Mouse (Mus musculus) embryonic facial prominence, embryonic 14.5 days (tissue): Measurements from ENCODE around the gene Zfp260. TPM values are rescaled to one million over a fixed set of nuclear protein-coding genes. Genes with fewer than 3 reads are reported as not detected.

Experiments
- ATAC-seq: fragments of 200-750 bp; cut with Nextera tagmentation; 2 replicates; pipeline ENCODE4 v1.8.0; 2017; ENCODE audit warnings: low read depth, moderate number of reproducible peaks, moderate TSS enrichment
- DNase-seq: peaks from one replicate; pipeline ENCODE4 v3.0.0-alpha.2; 2015; ENCODE audit warnings: low spot score
- H3K27ac ChIP-seq: fragments of 300-500 bp; sonication (generic); replicated peaks from 2 replicates; pipeline ENCODE4 v1.5.1; 2014; ENCODE audit warnings: low read depth, mild to moderate bottlenecking, low read length, moderate library complexity
- H3K27me3 ChIP-seq: fragments of 300-500 bp; sonication (generic); replicated peaks from 2 replicates; pipeline ENCODE4 v1.6.1; 2014; ENCODE audit warnings: low read length; ENCODE audit not compliant: control insufficient read depth, insufficient read depth
- H3K36me3 ChIP-seq: fragments of 300-500 bp; sonication (generic); 2 replicates; pipeline ENCODE4 v1.6.1; 2014; ENCODE audit warnings: low read length, mixed read lengths; ENCODE audit not compliant: control insufficient read depth, insufficient read depth
- H3K4me1 ChIP-seq: fragments of 300-500 bp; sonication (generic); 2 replicates; pipeline ENCODE4 v1.6.1; 2014; ENCODE audit warnings: antibody characterized with exemption, low read length; ENCODE audit not compliant: control insufficient read depth, insufficient read depth
- H3K4me2 ChIP-seq: fragments of 300-500 bp; sonication (generic); 2 replicates; pipeline ENCODE4 v1.6.1; 2014; ENCODE audit warnings: low read depth, mild to moderate bottlenecking, low read length, moderate library complexity, mixed read lengths
- H3K4me3 ChIP-seq: fragments of 300-500 bp; sonication (generic); 2 replicates; pipeline ENCODE4 v1.5.1; 2014; ENCODE audit warnings: low read depth, mild to moderate bottlenecking, low read length
- H3K9ac ChIP-seq: fragments of 300-500 bp; sonication (generic); 2 replicates; pipeline ENCODE4 v1.6.1; 2014; ENCODE audit warnings: low read depth, mild to moderate bottlenecking, low read length, moderate library complexity, mixed read lengths
- H3K9me3 ChIP-seq: fragments of 300-500 bp; sonication (generic); 2 replicates; pipeline ENCODE4 v1.6.1; 2016; ENCODE audit warnings: low read length; ENCODE audit not compliant: control insufficient read depth
- WGBS: fragments of 180-500 bp; shearing (Covaris S2); extraction: QIAGEN DNeasy Blood & Tissue Kit; methylation state at CpG from one replicate; pipeline ENCODE4 v1.1.7; 2014; 5-methylcytosine and 5-hydroxymethylcytosine counted together
- polyA plus RNA-seq: library from polyadenylated mRNA; unstranded; fragments of >200 nt; fragmentation: Nextera tagmentation; extraction: Ambion mirVana; gene quantifications from 2 replicates; pipeline ENCODE4 v1.2.1, GENCODE M21; 2014

Zfp260 gene
- polyA plus RNA-seq, result 136 and 141 TPM in 2 replicates

DNA sequence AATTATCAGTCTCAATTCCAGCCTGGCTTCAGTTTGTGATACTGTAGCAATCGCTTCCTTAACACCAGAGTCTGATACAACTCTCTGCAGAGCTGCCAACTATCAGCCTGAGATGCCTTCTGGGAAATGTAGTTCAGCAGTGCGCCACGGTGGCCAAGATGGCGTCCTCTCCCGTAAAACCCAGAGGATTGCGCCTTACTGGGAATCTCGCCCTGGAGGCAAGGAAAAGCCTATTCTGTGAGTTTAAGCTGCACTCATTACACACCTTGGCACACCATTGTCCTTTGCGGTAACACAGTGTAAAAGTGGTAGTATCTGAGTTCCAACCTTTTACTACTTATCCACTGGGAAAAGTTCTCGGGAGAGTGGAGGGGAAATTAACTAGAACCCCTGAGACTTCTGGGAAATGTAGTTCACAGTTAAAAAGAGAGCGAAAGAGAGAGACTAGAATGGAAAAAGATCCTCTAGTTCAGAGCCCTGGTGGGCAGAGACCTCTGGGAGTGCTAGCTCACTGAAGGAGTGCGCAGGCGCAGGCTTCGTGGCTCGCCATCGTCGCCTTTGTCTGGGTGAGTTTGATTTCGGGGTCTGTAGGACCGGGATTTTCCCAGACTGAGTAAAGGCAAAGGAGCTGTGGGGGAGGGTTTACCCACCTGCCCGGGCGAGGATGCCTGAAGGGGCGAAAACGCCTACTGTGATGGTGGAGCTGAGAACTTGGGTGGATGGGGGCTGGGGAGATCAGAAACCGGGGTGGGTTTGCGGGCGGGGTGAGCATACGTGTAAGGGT, at the start of gene Zfp260:
Zfp260 (plus strand) TSS at position 132 of the 784 bp plus-strand sequence.
- Histone ChIP-seq H3K4me2 (peak within 1 kb of the TSS; percentile 61), H3K4me3 (peak within 1 kb of the TSS; percentile 63), H3K9ac (peak within 1 kb of the TSS; percentile 89), H3K27ac (peak within 1 kb of the TSS; percentile 99), H3K36me3 (peaks cover 25% of the 10 kb centered on the region), H3K4me1 (peaks cover 6% of the 10 kb centered on the region; the same call in 1 of the 2 replicates), H3K9me3 (no peaks in the 10 kb centered on the region), H3K27me3 (no peaks in the 10 kb centered on the region)
- ATAC-seq (peak; percentile 85), DNase-seq (peak; percentile 99)
- WGBS, result 0% methylated on average over 26 of the region's 26 CpGs

- no peak overlapping the region for H3K4me3 ChIP-seq
- no peaks in the 10 kb centered on the region for H3K27me3 ChIP-seq
- no peak for ATAC-seq
- H3K4me1 ChIP-seq, result peaks cover 7% of the 10 kb centered on the region; the same call in 1 of the 2 replicates
- 0 out of 2 replicates have a peak, but pooled peaks cover 5% of the 10 kb centered on the region for H3K36me3 ChIP-seq
- no peak overlapping the region for H3K27ac ChIP-seq
- H3K9me3 ChIP-seq, result no peaks in the 10 kb centered on the region
- H3K9ac ChIP-seq, result no peak overlapping the region
- DNase-seq, result no peak
- WGBS, result 89% methylated on average over 4 of the region's 4 CpGs
- H3K4me2 ChIP-seq, result no peak overlapping the region
These were observed 46.5 kb upstream of the Zfp260 start for GRCm38 (mm10) chr7:30048126-30048525.

- peak; percentile 95 for DNase-seq
- Histone ChIP-seq H3K4me3 (peak within 1 kb of the TSS; percentile 69), H3K9me3 (no peaks in the 10 kb centered on the region), H3K27me3 (no peaks in the 10 kb centered on the region), H3K4me2 (peak within 1 kb of the TSS; percentile 79), H3K36me3 (peaks cover 16% of the 10 kb centered on the region), H3K27ac (peak within 1 kb of the TSS; percentile 67), H3K4me1 (peaks cover 7% of the 10 kb centered on the region; the same call in 1 of the 2 replicates), H3K9ac (peak within 1 kb of the TSS; percentile 78)
- ATAC-seq, result peak; percentile 99
- under 1% methylated on average over 37 of the region's 40 CpGs for WGBS
These were observed 43.6 kb upstream of the Zfp260 start, which contains the start of gene Zfp14 for GRCm38 (mm10) chr7:30050882-30051548. Gene Zfp14 (minus strand): TSS chr7:30051380.

DNA sequence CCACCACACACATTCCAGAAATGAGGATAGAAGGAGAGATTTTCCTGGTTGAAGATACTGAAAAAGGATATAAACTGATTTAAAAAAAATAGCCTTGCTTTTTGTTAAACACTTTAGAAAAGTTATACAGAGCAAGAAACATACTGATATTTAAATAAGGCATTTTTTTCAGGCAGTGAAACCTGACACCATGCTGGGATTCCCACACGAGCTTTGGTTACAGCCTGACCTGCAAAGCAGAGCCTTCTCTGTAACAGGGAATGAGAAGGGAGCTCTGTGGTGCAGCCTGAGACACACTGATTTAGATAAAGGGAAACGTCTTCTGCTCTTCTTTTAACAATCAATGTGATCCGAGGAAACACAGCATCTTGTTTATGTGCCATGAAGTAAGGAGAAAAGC, 41.0 kb upstream of the Zfp260 start:
- 4% methylated on average over 3 of the region's 3 CpGs for WGBS
- Histone ChIP-seq H3K9ac (no peak overlapping the region), H3K27ac (0 out of 2 replicates have a peak overlapping the region, but pooled peaks have one; percentile 40), H3K4me2 (no peak overlapping the region), H3K36me3 (peaks cover 34% of the 10 kb centered on the region), H3K4me3 (no peak overlapping the region), H3K27me3 (no peaks in the 10 kb centered on the region), H3K4me1 (peaks cover 7% of the 10 kb centered on the region; the same call in 1 of the 2 replicates), H3K9me3 (no peaks in the 10 kb centered on the region)
- DNase-seq, result peak; percentile 75
- no peak for ATAC-seq

GRCm38 (mm10) chr7:30060341-30060740, 34.2 kb upstream of the Zfp260 start:
- DNase-seq, result peak; percentile 38
- no peaks in the 10 kb centered on the region for H3K27me3 ChIP-seq
- H3K4me1 ChIP-seq, result no peaks in the 10 kb centered on the region
- H3K4me3 ChIP-seq, result no peak overlapping the region
- H3K36me3 ChIP-seq, result peaks cover 81% of the 10 kb centered on the region
- H3K9ac ChIP-seq, result no peak overlapping the region
- 0 out of 2 replicates have a peak, but pooled peaks have one; percentile 15 for ATAC-seq
- H3K27ac ChIP-seq, result no peak overlapping the region
- no peaks in the 10 kb centered on the region for H3K9me3 ChIP-seq
- WGBS, result 77% methylated on average over 6 of the region's 6 CpGs
- H3K4me2 ChIP-seq, result no peak overlapping the region

- Histone ChIP-seq H3K4me3 (no peak overlapping the region), H3K9ac (no peak overlapping the region), H3K9me3 (no peaks in the 10 kb centered on the region), H3K36me3 (peaks cover 74% of the 10 kb centered on the region), H3K4me2 (no peak overlapping the region), H3K4me1 (no peaks in the 10 kb centered on the region), H3K27ac (no peak overlapping the region), H3K27me3 (no peaks in the 10 kb centered on the region)
- DNase-seq (no peak), ATAC-seq (no peak)
- 82% methylated on average over 5 of the region's 5 CpGs for WGBS
These were observed 32.1 kb upstream of the Zfp260 start for GRCm38 (mm10) chr7:30062478-30062877.

- Histone ChIP-seq H3K4me2 (no peak overlapping the region), H3K4me3 (no peak overlapping the region), H3K4me1 (no peaks in the 10 kb centered on the region), H3K9me3 (no peaks in the 10 kb centered on the region), H3K36me3 (peaks cover 68% of the 10 kb centered on the region), H3K9ac (no peak overlapping the region), H3K27ac (no peak overlapping the region), H3K27me3 (no peaks in the 10 kb centered on the region)
- no peak for DNase-seq
- ATAC-seq, result no peak
- WGBS, result 86% methylated on average over 5 of the region's 5 CpGs
These were observed 30.0 kb upstream of the Zfp260 start for GRCm38 (mm10) chr7:30064622-30065021.

GRCm38 (mm10) chr7:30072146-30073028, 22.2 kb upstream of the Zfp260 start, which contains the start of gene Zfp82:
Gene Zfp82 (minus strand): TSS chr7:30072900.
- Histone ChIP-seq H3K4me2 (peak within 1 kb of the TSS; percentile 84), H3K4me3 (peak within 1 kb of the TSS; percentile 75), H3K9ac (peak within 1 kb of the TSS; percentile 80), H3K4me1 (no peaks in the 10 kb centered on the region), H3K27ac (peak within 1 kb of the TSS; percentile 63), H3K9me3 (no peaks in the 10 kb centered on the region), H3K27me3 (no peaks in the 10 kb centered on the region), H3K36me3 (peaks cover 24% of the 10 kb centered on the region)
- WGBS, result 1% methylated on average over 45 of the region's 50 CpGs
- ATAC-seq, result peak; percentile 91
- peak; percentile 94 for DNase-seq
